Mouse (Mus musculus): ENCODE measurements around the gene Crhr1.

The Crhr1 gene

DNA sequence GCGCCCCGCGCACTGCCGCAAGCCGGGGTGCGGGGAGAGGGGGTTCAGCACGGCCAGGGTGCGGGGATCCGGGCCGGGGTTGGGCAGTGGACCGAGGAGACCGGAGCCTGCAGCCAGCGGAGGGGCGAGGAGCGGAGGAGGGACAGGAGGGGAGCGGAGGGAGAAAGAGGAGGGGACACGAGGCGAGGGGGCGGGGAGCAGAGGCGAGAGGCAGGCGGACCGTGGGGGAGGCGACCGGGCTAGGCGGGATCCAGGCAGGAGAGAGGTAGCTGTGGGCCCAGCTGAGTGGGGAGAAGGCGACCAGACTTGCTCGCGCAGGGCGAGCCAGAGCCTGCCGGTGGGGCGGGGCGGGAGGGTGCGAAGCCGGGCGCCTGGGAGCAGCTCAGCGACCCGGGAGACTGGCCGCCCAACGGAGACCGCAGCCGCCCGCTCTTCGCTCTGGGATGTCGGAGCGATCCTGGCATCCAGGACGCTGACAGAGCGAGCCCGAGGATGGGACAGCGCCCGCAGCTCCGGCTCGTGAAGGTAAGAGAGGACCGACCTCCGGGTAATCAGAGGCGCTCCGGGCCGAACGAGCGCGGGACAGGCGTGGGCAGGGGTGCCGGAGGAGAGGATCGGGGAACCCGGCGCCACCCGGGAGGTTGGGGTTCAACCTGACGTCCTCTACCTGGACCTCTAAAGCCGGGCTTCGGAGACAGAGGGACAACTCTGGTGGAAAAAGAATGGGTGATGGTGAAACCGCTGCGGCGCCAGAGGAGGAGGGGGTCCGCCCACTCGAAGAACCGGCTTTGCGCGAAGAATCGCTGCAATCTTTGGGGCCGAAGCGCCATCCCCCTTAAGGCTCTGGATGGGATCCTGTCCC, at the start of gene Crhr1:
Gene Crhr1, plus strand, starts transcription at position 276 of the 862 bp plus-strand sequence.
- DNase-seq, result no peak

DNA sequence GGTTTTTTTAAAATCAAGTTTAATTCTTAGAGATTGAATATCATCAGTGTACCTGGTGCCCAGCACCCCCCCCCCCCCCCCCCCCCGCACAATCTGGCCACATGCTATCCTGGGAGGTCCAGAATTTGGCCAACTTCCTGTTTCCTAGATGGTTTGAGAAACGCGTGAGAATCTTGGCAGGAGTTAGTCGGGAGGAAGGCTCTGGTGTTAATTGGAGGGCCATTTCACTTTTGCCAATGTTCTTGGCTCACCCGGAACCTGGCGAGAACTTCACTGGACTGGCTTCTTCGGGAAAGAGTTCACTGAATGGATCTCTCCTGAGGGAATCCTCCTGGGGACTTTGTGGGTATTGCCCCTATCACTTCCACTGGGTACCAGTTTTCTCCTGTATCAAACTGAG, 49.4 kb upstream of the Crhr1 start:
- no peak for DNase-seq

DNA sequence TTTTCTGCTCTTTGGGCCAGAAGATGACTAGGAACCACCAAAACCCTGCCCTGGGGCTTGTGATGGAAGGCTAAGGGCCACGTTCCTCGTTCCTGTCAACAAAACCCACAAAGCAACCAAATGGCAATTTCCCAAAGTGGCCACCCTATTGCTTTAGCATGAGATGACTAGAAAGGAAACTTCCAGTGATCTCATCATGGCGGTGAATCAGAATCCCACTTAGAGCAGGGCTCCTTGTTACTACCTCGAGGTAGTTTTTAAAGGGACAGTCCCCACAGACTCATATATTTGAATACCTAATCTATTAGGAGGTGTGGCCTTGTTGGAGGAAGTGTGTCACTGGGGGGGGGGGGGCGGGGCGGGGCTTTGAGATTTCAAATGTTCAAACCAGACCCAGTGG, 48.9 kb upstream of the Crhr1 start:
- DNase-seq, result no peak

DNA sequence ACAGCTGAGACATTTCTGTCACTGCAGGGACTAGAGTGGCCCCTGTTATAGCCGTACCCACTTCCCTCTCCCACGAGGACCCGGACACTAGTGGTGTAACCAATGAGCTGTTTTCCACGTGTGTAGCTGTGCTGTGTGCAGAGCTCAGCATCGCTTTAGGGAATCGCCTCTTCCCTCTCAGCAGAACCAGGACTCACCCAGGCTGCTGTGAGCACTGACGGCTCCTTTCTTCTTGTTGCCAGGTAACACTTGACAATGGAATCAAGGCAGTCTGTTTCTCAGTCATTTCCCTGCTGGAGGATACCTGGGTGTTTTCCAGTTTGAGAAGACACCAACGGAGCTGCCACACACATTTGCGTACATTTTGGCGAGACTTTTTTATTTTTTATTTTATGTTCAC, 44.1 kb upstream of the Crhr1 start:
- no peak for DNase-seq

DNA sequence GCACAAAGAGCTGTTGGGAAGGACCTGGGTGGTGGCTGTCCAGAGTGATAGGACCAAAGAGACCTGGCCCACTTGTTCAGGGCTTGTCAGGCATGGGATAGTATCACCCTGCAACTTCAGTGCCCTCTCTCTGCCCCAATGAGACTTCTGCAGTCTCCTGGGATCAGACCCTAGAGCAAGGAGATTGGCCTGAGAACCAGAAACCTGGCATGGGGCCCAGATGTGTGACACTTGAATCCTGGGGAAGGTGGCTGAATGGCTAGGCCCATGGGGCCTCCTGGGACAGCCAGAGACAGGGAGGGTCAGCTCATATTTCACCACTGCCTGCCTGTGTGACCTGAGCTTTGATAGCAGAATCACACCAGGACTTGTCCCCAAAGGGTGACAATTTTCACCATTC, 41.9 kb upstream of the Crhr1 start:
- DNase-seq, result no peak

DNA sequence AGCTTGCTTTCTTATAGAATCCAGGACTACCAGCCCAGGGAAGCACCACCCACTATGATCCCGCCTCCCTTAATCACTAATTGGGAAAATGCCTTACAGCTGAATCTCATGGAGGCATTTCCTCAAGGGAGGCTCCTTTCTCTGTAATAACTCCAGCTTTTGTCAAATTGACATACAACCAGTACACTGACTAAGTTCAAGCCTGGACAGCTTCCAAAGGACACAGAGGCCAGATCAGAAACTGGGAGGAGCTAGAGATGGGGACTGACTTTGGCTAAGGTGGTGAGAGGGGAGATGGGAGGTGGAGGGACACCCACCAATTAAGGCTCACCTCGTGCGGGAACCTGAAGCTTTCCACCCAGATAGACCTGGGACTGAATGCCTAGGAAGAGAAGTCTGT, 37.5 kb upstream of the Crhr1 start:
- no peak for DNase-seq

DNA sequence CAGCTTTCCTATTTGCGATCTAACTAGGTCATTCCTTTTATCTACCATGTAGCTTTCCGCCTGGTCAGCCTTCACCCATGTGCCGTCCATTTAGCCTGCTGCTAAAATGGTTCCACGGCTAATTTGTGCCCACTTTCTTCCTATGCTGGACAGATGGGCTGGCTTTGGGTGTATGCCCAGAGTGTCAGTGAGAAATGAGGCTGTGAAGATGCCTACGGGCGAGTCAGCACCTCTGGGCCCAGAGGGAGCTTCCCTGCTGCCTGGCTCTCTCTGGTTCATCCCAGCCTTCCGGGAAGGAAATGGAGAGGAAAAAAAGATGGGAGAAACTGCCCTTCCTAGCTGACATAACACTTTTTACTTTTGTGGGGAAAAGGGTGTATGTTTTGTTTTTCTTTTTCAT, 36.1 kb upstream of the Crhr1 start:
- no peak for DNase-seq

DNA sequence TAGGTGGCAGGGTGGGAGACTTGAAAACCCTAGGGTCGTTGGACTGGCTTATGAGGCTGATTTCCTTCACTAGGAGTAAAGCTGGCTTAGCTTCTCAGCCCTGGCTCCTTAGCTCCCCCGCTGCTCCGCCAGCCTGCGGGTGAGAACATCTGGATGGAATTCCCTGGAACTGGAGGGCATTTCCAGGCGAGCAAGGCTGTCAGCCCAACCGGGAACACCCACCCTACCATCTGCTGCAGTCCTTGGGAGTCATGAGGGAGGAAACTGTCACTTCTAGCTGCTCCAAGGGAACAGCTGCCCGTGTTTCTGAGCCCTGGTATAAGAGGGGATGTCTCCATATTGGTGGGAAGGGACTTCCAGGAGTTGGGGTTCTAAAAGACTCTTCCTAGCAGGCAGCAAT, 33.1 kb upstream of the Crhr1 start:
- no peak for DNase-seq

DNA sequence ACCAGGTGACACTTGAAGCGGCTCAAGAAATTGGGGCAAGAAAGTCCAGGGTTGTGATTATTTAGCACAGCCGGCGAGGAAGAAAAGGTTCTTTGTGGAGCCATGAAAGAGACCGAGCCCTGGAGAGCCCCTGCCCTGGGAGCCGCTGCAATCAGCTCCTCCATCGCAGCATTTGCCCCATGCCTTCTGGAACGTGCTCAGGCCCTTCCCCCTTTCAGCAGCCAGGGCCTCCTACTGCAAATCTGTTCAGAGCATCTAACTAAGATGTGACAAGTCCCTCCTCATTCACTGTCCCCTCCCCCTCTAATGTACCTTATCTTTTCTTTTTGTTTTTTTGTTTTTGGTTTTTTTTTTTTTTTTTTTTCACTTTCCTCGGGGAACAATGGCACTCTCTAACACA, 30.0 kb upstream of the Crhr1 start:
- DNase-seq, result no peak

DNA sequence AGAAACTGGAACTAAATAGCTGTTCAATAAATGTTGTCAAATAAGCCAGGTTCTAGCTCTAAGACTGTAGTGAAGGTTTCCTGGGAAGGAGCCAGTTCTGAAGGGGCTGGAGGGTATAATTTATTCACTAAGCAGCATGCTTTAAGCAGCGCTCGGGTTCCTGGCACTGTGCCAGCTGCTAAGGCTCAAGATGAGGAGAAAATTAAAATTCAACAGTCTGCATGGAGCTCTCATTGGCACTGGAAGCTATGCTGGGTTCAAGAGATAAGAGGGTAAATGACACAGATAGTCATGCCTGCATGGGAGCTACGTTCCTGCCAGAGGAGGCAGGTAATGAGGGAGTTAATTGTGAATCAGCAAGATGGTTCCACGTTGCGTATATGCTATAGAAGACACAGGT, 26.3 kb upstream of the Crhr1 start:
- DNase-seq, result no peak

DNA sequence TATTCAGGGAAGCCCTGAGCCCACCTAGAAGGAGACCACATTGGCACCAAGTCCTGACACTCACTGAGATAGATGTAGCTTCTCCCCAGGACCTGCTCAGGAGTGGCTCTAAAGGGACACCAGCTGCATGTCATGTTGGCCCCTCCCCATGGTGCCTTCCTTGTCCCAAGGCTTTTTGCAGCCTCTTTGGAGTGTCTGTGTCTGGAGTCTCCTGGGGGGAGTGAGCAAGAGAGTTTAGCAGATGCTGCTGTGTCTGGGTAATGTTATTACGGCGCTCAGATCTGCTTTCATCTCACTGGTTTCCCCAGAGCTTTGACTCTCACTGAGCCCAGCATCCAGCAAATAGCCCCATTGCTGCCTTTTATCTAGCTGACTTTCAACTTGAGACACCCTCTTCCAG, 25.7 kb upstream of the Crhr1 start:
- no peak for DNase-seq

DNA sequence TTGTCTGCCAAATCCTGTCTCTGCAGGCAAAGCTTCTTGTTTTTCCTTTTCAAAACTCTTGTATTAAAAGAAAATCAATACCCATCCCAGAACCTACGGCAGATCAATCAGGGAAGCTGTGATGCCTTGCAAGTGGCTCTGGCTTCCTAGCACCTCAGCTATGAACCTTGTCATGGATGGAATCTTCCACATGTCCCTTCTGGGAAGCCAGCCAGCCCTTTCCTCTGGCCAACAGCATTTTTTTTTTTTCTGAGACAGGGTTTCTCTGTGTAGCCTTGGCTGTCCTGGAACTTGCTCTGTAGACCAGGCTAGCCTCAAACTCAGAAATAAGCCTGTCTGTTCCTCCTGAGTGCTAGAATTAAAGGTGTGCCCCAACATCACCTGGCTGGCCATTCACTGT, 22.3 kb upstream of the Crhr1 start:
- DNase-seq, result no peak

DNA sequence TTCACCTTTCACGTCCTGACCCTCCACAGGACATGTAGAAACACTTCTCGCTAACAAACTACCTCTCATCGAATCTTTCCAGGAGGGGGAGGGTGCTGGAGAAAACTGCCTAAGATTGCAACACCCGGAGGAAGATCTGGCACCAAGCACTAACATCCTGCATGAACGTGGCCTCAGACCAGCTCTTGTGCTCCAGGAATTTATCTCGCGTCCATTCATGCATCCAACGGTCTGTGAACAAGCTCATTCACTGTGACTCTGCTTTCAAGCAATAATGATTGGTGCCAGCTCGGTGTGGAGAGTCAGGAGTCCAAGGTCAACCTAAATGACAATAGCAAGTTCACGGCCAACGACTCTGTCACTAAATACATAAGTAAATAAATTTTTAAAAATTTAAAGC, 20.8 kb upstream of the Crhr1 start:
- no peak for DNase-seq

DNA sequence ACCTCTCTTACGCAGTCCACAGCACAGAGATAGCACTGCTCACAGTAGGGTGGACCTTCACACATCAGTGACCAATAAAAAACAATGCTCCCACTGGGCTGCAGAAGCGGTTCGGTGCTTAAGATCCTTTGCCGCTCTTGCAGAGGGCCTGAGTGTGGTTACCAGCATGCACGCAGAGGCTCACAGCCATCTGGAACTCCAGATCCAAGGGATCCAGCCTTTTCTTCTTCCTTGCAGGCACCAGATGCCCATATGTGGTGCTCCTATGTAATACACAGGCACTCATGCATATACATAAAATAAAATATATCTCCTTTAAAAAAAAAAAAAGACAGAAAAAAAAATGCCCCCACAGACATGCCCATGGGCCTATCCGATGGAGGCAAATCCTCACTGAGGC, 19.0 kb upstream of the Crhr1 start:
- DNase-seq, result no peak

DNA sequence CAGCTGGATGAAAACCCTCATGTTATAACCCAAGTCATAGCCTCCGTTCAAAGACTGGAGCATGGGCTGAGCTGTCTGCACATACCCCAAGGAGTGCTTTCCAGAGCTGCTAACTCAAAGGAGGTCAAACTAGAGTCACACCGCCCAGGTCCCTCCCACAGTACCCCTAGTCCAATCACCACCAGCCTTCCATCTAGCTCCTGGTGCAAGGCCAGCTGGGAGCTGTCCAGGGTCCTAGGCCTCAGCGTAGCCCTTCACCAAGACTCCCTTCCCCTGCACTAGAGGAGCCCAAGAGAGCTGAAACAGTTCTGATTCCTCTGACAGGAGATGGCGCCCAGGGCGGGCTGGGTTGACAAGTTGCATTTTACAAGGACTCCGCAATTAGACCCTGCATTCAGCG, 18.0 kb upstream of the Crhr1 start:
- peak; percentile 34 to 40 for DNase-seq

DNA sequence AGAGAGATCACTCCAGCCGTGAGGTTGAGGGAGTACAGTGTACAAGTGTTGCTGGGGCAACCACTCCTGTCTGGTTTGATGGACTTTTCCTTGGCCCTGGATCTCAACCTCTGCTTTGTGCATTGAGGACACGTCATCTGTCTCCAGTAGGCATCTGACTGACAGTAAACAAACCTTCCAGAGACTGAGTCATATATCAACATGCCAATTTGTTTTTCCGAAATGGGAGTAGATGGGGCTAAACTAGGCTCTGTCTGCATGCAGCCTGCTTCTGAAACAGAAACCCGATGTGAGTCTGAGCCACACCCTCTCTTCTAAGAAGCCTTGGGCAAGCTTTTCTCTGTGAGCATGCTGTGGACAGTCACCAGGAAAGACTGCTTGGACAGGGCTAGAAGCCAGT, 14.3 kb upstream of the Crhr1 start:
- DNase-seq, result no peak

DNA sequence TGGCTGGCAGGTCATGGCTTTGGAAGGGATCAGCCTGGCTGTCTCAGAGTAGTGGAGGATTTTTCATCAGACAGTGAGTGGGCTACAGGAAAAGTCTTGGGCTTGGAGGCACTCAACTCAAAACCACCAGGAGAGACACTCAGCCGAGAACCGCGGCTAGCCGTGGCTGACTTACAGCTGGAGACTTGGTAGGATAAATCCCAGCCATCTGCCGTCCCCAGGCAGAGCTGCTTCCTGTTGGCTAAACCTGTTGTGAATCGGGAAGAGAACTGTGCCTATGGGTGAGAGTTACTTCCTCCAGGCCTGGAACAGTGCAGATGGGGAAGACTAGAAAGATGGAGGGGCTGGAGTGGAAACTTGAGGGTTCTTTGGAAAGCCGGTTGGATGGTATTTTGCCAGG, 9.7 kb upstream of the Crhr1 start:
- DNase-seq, result no peak

DNA sequence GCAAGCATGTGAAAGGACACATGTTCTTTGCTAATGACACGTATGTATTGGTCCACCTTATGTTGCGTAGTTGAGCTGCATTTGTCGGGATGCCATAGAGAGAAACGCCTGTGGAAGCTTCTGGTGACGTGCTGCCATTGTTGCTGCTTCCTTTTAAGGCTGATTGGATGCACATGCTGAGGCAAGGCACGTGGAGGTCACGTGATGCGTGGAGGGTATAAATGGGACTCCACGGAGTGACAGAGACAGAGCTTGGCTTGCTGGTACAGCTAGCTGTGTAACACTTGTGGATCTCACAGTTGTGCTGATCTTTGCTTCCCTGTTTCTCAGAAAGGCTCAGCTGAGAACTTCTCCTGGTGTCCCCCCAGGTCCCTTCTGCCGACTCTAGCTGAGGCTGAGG, 9.2 kb upstream of the Crhr1 start:
- DNase-seq, result no peak

DNA sequence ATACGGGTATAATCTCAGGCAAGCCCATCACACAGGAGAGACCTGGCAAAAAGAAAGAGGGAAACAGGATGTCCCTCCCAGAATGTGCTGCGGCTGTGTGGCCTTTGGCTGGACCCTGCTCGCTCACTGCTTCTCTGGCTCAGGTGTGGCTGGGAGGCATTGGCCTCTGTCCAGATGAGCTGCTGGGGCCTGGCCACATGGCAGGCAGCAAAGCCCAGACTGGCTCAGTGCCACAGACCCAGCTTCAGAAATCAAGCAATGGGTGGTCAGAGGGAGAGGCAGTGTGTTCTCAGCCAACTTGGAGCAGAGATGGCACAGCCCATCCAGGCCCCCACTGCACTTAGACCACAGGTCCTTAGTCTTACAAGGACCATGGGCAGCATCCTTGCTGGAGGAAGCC, 8.1 kb upstream of the Crhr1 start:
- no peak for DNase-seq

DNA sequence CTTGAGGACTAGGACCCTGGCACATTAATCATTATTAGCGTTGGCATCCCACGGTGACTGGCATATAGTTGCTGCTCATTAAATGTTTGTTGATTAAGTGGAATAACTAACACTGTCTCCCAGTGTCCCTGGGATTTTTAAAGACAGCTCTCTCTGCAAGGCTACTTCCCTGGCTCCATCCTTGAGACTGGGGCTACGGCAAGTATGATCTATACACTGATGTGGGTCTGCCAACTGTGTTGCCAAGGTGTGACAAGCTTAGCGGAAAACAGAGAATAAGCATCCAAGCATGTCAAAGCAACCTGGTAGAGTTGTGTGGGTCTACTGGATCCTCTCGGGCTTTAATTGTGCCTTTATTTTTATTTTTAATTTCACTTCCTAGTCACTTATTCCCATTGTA, 3.2 kb upstream of the Crhr1 start:
- no peak for DNase-seq

DNA sequence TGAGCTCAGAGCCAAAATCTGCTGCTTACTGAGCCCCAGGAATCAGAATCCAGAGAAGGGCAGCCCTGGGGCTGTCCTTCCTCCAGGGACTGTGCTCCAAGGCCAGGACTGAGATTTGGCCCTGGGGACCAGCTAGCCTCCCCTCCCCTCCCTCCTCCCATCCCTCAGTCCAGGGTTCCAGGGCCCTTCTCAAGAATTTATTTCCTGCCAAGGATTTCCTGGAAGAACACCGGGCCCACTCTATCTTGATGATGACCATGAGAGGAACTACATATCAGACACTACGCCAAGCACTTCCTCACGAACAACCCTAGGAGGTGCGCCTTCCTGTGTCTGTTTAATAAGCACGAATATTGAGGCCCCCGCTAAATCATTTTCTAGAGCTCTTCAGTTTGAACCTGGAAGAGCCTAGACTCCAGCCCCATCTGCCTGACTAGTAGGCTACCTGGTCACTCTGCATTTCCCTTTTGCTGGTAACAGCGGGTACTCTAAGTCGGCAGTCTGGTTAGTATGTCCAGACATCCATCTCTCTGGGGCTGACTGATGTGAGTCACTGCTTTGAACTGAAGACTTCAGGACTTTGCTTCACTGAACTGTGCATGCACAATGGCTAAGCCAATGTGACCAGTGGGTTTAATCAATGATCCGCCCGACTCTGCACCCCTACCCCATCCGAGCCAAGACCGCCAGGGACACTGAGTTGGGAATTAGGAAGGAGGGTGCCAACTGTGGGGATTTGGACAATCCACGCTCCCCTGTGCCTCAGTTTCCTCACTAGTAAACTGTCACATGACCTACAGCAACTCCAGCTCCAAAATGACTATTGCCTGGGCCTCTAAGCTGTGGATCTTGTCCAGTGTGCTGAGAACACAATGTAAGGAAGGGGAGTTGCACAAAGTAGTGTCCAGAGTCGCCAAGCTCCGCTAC, 1.7 kb upstream of the Crhr1 start:
- DNase-seq, result no peak

DNA sequence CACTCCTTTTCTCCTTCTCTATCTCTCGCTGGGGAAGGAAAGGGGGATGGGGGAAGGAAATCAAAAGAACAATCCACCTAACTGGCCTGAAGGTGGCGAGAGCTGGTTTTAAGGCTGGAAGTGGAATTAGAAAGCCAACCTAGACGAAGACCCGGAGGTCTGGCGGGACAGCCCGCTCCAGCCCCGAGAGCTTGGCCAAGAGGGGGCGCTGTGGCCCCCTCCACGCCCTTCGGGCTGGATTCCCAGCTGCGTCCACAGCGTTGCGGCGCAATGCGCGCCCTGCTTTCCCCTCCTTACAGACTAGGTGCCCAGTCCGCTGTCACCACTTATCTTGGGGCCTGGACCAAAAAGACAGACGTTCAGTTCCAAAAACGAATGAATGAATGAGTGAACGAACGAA, 899 bp upstream of the Crhr1 start:
- peak; percentile 44 to 45 for DNase-seq

DNA sequence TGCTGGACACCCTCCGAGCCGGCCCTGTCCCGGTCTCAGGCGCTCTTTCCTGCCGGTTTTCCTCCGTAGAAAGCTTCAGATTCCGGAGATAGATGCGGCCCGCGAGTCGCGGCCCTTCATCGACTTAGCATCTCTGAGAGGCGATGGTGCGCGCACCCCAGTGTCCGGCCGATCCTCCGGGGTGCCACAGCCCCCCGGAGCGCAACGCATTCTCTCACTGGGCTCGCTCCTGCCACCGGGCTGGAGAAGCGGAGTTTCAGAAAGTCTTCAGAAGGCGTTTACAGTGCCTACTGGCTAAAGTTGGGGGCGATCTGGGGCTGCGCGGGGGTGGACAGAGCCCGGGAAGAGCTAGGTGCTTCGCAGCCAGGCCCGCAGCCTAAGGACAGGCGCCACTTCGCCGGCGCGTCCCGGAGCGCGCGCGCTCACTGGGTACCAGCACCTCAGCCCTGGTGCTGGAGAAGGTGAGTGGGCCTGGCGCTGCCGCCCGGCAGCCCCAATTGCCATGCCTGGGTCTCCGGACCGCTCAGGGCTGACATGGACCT, 858 bp downstream of the Crhr1 start:
- DNase-seq, result no peak

DNA sequence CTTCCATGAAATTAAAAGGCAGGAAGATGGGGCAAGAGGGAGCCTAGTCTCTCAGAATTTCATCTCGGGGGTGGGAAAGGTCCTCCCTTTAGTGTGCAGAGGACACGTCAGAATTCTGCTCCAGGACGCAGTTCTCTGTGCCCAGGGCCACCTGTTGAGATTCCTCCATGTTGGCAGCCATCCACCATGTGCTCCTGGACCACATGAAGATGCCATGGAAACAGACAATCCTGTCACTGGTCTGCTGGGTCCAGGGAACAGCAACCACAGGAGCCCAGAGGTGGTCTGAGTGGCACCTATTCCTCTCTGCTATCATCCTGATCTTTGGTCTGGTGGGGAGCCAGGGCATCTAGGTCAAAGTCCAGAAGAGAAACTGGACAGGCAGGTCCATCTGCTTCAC, 6.3 kb downstream of the Crhr1 start:
- no peak for DNase-seq
